Mouse (Mus musculus): Measurements from ENCODE around the gene Ebf1. TPM values are rescaled to one million over a fixed set of nuclear protein-coding genes. Genes with fewer than 3 reads are reported as not detected.

The Ebf1 gene
- polyA plus RNA-seq, 1 experiment from 2014 or later = 113 TPM

DNA sequence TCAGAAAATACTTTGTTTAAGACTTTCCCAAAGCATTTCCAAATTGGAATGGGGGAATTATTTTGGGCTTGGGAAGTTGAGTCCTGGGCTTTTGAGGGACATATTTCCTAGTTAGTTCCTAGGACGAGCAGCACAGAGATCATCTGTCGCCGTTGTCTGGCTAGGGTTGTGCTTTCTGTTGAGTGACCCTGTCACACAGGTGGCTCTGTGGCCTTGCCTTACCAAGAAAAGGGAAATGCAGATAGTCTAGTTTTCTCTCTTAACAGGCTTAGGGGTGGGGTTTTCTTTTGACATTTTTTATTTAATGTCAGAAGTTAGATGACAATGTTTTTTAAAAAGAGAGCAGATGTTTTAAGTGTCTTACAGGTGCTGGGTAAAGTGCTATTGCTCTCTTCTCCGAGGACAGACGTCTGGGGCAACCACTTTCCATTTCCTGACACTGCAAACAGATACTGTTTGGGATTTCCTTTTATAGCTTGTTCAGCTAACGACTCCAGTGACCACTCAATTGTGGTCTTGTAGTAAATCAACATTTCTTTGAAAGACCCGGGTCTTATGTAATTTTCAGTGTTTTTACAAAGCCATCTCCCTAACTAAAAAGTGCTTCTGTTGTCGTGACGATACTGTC lies 264.1 kb downstream of the Ebf1 start:
- H3K27ac ChIP-seq (ENCODE audit: low read depth, low read length) = no peak overlapping the region
- DNase-seq (ENCODE audit: low spot score) (no peak), ATAC-seq (ENCODE audit: insufficient read depth, low FRiP score, low TSS enrichment) (no peak)
- H3K9me3 ChIP-seq (ENCODE audit: control insufficient read depth, low read length) = no peaks in the 10 kb centered on the region
- no peak overlapping the region for H3K4me3 ChIP-seq (ENCODE audit: low read depth, low read length)
- no peaks in the 10 kb centered on the region for H3K36me3 ChIP-seq (ENCODE audit: control insufficient read depth, insufficient read depth, low read length)
- 53% methylated on average over 9 of the region's 9 CpGs for WGBS
- no peak overlapping the region for H3K4me2 ChIP-seq (ENCODE audit: low read depth)
- H3K9ac ChIP-seq (ENCODE audit: low read length) = no peak overlapping the region
- H3K4me1 ChIP-seq (ENCODE audit: control insufficient read depth, insufficient read depth, low read length) = no peaks in the 10 kb centered on the region
- no peaks in the 10 kb centered on the region for H3K27me3 ChIP-seq (ENCODE audit: control insufficient read depth, insufficient read depth, low read length)

DNA sequence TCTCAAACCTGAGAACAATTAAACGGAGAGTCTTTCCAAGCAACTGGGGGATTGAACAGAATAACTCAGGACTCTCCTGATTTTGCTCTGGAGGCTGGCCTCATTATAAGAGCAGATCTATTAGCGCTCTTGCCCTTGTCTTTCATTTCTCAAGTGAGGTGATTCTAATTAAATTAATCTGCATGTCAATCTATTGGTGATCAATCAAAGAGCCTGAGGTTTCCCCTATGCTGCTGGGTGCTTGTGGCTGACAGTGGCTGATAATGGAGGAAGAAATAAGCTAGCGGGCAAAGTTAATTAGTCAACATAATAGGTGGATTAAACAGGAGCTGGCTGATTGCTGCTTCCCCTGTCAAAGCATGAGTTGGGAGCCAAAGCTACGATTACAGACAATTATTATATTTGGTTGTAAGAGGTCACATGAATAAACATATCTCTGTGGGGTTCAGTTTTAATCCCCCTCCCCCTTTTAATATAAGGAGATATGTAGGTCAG lies 265.4 kb downstream of the Ebf1 start:
- no peak overlapping the region for H3K4me2 ChIP-seq (ENCODE audit: low read depth)
- H3K36me3 ChIP-seq (ENCODE audit: control insufficient read depth, insufficient read depth, low read length) = no peaks in the 10 kb centered on the region
- no peak overlapping the region for H3K9ac ChIP-seq (ENCODE audit: low read length)
- ATAC-seq (ENCODE audit: insufficient read depth, low FRiP score, low TSS enrichment) (no peak), DNase-seq (ENCODE audit: low spot score) (no peak)
- no peak overlapping the region for H3K27ac ChIP-seq (ENCODE audit: low read depth, low read length)
- 83% methylated on average over 4 of the region's 4 CpGs for WGBS
- H3K4me1 ChIP-seq (ENCODE audit: control insufficient read depth, insufficient read depth, low read length) = no peaks in the 10 kb centered on the region
- H3K9me3 ChIP-seq (ENCODE audit: control insufficient read depth, low read length) = no peaks in the 10 kb centered on the region
- no peak overlapping the region for H3K4me3 ChIP-seq (ENCODE audit: low read depth, low read length)
- H3K27me3 ChIP-seq (ENCODE audit: control insufficient read depth, insufficient read depth, low read length) = no peaks in the 10 kb centered on the region

DNA sequence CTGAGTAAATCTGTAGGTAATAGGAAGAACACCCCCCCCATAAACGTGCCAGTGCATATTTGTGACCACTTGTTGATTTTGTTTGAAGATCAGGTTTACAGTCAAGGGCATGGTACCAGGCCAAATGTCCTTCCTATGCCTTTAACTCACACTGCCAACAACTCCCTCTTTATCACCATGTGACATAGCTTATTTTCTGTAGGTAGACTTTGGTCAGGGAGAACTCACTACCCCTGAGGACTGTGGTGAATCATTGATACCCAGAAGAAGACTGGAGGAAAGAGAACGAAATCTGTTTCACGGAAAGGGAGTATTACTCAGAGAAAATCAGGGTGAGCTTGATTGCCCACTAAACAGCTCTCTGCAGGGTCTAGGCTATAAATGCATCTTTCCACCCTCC lies 267.2 kb downstream of the Ebf1 start:
- 78% methylated on average over 3 of the region's 3 CpGs for WGBS
- no peak for ATAC-seq (ENCODE audit: insufficient read depth, low FRiP score, low TSS enrichment)

DNA sequence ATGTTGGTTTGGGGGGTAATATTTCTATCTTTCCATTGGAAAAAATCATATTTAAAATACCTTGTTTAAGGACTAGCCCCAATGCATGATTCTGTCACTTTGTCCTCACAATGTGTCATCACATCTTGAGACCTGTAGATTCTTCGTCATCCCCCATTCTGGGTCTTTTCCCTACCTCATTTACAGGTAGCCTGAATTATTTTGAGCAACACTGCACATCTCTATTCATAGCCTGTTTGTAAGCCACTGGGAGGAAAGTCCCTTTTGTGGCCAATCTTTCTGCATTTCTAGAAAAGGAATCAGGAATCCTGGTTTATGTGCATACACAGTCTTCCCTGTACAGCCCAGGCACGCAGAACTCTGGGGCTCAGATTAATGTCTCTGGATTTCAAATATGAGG lies 269.8 kb downstream of the Ebf1 start:
- Histone ChIP-seq H3K9me3 (ENCODE audit: control insufficient read depth, low read length) (no peaks in the 10 kb centered on the region), H3K36me3 (ENCODE audit: control insufficient read depth, insufficient read depth, low read length) (no peaks in the 10 kb centered on the region), H3K4me3 (ENCODE audit: low read depth, low read length) (no peak overlapping the region), H3K27me3 (ENCODE audit: control insufficient read depth, insufficient read depth, low read length) (no peaks in the 10 kb centered on the region), H3K9ac (ENCODE audit: low read length) (no peak overlapping the region), H3K4me1 (ENCODE audit: control insufficient read depth, insufficient read depth, low read length) (no peaks in the 10 kb centered on the region), H3K4me2 (ENCODE audit: low read depth) (no peak overlapping the region), H3K27ac (ENCODE audit: low read depth, low read length) (no peak overlapping the region)
- no peak for ATAC-seq (ENCODE audit: insufficient read depth, low FRiP score, low TSS enrichment)
- no peak for DNase-seq (ENCODE audit: low spot score)
- WGBS = 91% methylated on average over 2 of the region's 2 CpGs

More for the DNA sequence above, 267.2 kb downstream of the Ebf1 start:
- Histone ChIP-seq H3K27me3 (ENCODE audit: control insufficient read depth, insufficient read depth, low read length) (no peaks in the 10 kb centered on the region), H3K9ac (ENCODE audit: low read length) (no peak overlapping the region), H3K36me3 (ENCODE audit: control insufficient read depth, insufficient read depth, low read length) (no peaks in the 10 kb centered on the region), H3K4me2 (ENCODE audit: low read depth) (no peak overlapping the region), H3K27ac (ENCODE audit: low read depth, low read length) (no peak overlapping the region), H3K9me3 (ENCODE audit: control insufficient read depth, low read length) (no peaks in the 10 kb centered on the region), H3K4me3 (ENCODE audit: low read depth, low read length) (no peak overlapping the region), H3K4me1 (ENCODE audit: control insufficient read depth, insufficient read depth, low read length) (no peaks in the 10 kb centered on the region)
- no peak for DNase-seq (ENCODE audit: low spot score)

DNA sequence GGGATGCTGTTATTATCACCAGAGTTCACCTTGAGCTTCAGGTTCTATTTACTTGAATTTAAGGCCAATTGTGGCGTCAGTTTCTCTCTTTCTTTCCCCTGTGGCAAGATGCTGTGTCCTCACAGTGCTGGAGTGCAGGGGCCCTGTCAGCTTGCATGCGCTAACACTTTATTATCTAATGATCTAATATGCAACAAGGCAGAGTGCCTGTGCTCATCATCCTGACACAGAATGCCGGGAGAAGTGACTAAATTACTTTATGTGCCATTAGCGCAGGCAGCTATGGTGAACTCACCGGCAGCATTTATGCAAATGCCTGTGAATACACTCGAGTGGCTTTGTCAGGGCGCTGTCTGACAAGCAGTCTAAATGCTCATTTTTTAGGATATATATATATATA lies 270.6 kb downstream of the Ebf1 start:
- Histone ChIP-seq H3K4me3 (ENCODE audit: low read depth, low read length) (no peak overlapping the region), H3K36me3 (ENCODE audit: control insufficient read depth, insufficient read depth, low read length) (no peaks in the 10 kb centered on the region), H3K4me1 (ENCODE audit: control insufficient read depth, insufficient read depth, low read length) (no peaks in the 10 kb centered on the region), H3K9me3 (ENCODE audit: control insufficient read depth, low read length) (no peaks in the 10 kb centered on the region), H3K27me3 (ENCODE audit: control insufficient read depth, insufficient read depth, low read length) (no peaks in the 10 kb centered on the region), H3K27ac (ENCODE audit: low read depth, low read length) (no peak overlapping the region), H3K4me2 (ENCODE audit: low read depth) (no peak overlapping the region), H3K9ac (ENCODE audit: low read length) (no peak overlapping the region)
- 76% methylated on average over 7 of the region's 7 CpGs for WGBS
- DNase-seq (ENCODE audit: low spot score) (no peak), ATAC-seq (ENCODE audit: insufficient read depth, low FRiP score, low TSS enrichment) (no peak)

DNA sequence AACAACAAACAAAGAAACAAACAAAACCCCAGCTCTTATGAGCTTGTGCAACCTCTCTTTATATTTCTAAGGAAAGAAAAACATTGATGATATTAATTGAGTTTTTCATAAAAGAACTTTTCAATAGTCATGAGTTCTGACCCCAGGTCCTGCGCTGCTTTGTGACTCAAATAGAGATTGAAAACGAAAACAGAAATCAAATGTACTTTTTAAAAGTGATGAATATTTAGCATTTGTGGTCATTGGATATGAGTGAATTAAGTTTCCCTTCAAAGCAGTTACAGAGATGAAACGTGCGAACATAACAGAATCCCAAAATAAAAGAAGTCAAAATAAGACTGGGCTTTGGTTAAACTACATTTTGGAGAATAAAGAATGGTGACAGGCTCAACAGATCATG lies 271.3 kb downstream of the Ebf1 start:
- H3K4me3 ChIP-seq (ENCODE audit: low read depth, low read length) = no peak overlapping the region
- 97% methylated on average over 4 of the region's 4 CpGs for WGBS

DNA sequence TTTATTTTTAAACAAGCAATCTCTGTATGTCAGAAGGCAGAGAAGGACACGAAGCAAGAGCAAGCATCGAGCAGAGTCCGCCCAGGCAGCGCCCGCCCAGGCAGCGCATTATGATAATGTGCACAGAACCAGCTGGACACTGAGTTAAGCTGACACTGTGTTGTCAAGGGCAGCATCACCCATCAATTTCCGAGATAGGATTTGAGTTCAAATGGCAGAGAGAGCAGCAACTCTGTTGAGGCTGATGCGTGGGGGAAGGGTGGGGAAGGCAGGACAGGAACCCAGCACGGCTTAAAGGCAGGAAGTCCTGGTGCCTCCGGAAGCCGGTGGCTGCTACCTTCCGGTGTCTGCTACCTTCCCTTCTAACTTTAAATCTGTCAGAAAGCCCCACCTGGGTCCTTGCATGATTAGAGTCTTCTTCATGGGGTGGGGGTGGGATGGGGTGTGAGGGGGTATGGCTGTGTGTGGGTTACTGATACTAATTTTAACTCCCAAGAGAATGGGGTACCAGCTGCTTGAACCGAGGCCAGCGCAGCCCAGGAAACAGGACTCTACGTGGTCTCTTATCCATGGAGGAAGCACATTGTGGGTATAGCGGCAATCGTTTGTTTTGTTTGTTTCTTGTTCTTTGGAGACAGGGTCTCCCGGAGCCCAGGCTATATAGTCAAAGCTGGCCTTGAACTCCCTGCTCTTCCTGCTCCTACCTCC lies 275.9 kb downstream of the Ebf1 start:
- Histone ChIP-seq H3K27me3 (ENCODE audit: control insufficient read depth, insufficient read depth, low read length) (no peaks in the 10 kb centered on the region), H3K9me3 (ENCODE audit: control insufficient read depth, low read length) (no peaks in the 10 kb centered on the region), H3K27ac (ENCODE audit: low read depth, low read length) (0 out of 2 replicates have a peak overlapping the region, but pooled peaks have one; percentile 39), H3K4me3 (ENCODE audit: low read depth, low read length) (no peak overlapping the region), H3K4me2 (ENCODE audit: low read depth) (no peak overlapping the region), H3K36me3 (ENCODE audit: control insufficient read depth, insufficient read depth, low read length) (no peaks in the 10 kb centered on the region), H3K4me1 (ENCODE audit: control insufficient read depth, insufficient read depth, low read length) (no peaks in the 10 kb centered on the region), H3K9ac (ENCODE audit: low read length) (no peak overlapping the region)
- 68% methylated on average over 18 of the region's 18 CpGs for WGBS
- ATAC-seq (ENCODE audit: insufficient read depth, low FRiP score, low TSS enrichment) (no peak), DNase-seq (ENCODE audit: low spot score) (peak; percentile 59)

More for the DNA sequence above, 271.3 kb downstream of the Ebf1 start:
- no peaks in the 10 kb centered on the region for H3K36me3 ChIP-seq (ENCODE audit: control insufficient read depth, insufficient read depth, low read length)
- DNase-seq (ENCODE audit: low spot score) = no peak
- H3K27me3 ChIP-seq (ENCODE audit: control insufficient read depth, insufficient read depth, low read length) = no peaks in the 10 kb centered on the region
- H3K4me2 ChIP-seq (ENCODE audit: low read depth) = no peak overlapping the region
- no peaks in the 10 kb centered on the region for H3K9me3 ChIP-seq (ENCODE audit: control insufficient read depth, low read length)
- ATAC-seq (ENCODE audit: insufficient read depth, low FRiP score, low TSS enrichment) = no peak
- H3K9ac ChIP-seq (ENCODE audit: low read length) = no peak overlapping the region
- no peaks in the 10 kb centered on the region for H3K4me1 ChIP-seq (ENCODE audit: control insufficient read depth, insufficient read depth, low read length)
- no peak overlapping the region for H3K27ac ChIP-seq (ENCODE audit: low read depth, low read length)

DNA sequence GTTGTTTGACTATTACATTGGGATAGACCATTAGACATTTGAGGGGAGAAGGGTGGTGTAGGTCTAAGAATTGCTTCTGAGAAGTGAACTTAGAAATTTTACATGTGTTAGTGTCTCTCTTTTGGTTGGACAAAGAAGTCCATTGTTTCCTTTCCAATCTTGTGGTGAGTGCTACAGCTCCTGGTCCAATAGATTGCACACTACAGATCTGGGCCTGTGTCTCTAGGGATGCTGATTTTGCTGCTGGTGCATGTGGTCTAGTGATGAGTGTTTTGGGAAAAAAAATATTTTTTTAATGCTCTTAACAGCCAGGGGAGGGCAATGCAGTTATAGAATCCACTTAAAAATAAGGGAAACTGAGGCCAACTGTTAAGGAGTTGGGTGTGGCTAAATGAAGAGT lies 276.9 kb downstream of the Ebf1 start:
- Histone ChIP-seq H3K27me3 (ENCODE audit: control insufficient read depth, insufficient read depth, low read length) (no peaks in the 10 kb centered on the region), H3K4me1 (ENCODE audit: control insufficient read depth, insufficient read depth, low read length) (no peaks in the 10 kb centered on the region), H3K9ac (ENCODE audit: low read length) (no peak overlapping the region), H3K9me3 (ENCODE audit: control insufficient read depth, low read length) (no peaks in the 10 kb centered on the region), H3K4me2 (ENCODE audit: low read depth) (no peak overlapping the region), H3K36me3 (ENCODE audit: control insufficient read depth, insufficient read depth, low read length) (no peaks in the 10 kb centered on the region), H3K4me3 (ENCODE audit: low read depth, low read length) (no peak overlapping the region), H3K27ac (ENCODE audit: low read depth, low read length) (no peak overlapping the region)
- DNase-seq (ENCODE audit: low spot score) (no peak), ATAC-seq (ENCODE audit: insufficient read depth, low FRiP score, low TSS enrichment) (no peak)

DNA sequence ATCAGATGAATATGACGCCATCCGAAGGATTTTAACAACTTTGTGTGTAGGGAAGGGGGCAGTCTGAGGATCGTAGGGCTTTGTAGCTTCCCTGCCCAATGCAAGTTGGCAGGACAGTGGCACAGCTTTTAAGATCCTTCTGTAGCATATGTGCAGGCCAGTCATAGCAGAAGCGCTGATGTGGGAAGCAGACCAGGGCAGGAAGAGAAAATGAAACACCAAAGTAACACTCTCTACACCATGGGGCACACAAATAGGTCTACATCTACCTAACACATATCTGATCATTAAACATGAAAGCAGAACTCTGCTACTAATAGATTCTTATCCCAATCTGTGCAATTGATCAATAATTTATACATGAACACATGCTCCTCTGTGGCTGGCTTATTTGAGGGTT lies 277.7 kb downstream of the Ebf1 start:
- no peak overlapping the region for H3K9ac ChIP-seq (ENCODE audit: low read length)
- no peaks in the 10 kb centered on the region for H3K9me3 ChIP-seq (ENCODE audit: control insufficient read depth, low read length)
- WGBS = 94% methylated on average over 4 of the region's 4 CpGs
- no peak overlapping the region for H3K4me2 ChIP-seq (ENCODE audit: low read depth)
- H3K4me1 ChIP-seq (ENCODE audit: control insufficient read depth, insufficient read depth, low read length) = no peaks in the 10 kb centered on the region
- DNase-seq (ENCODE audit: low spot score) (no peak), ATAC-seq (ENCODE audit: insufficient read depth, low FRiP score, low TSS enrichment) (no peak)
- no peak overlapping the region for H3K27ac ChIP-seq (ENCODE audit: low read depth, low read length)
- no peaks in the 10 kb centered on the region for H3K36me3 ChIP-seq (ENCODE audit: control insufficient read depth, insufficient read depth, low read length)
- no peak overlapping the region for H3K4me3 ChIP-seq (ENCODE audit: low read depth, low read length)
- no peaks in the 10 kb centered on the region for H3K27me3 ChIP-seq (ENCODE audit: control insufficient read depth, insufficient read depth, low read length)
